In genomic region chr1:14686172-14686571, GRCm38 (mm10) we compare ENCODE assay signal across 14 mouse cellular contexts.
A peak's percentile ranks its signal among the peaks of the same experiment; 100 is the strongest.
DNase-seq lines count a peak whose midpoint lies in the region; ATAC-seq and TF ChIP-seq lines count a peak whose summit lies in the region.
"Had no signal": no experiment of that assay in that cellular context is flagged by ENCODE, and none has a peak within 500 bp of the region (broad histone marks: within the 10 kb centered on the region; RNA-seq: fewer than 3 reads in every experiment).

No protein-coding gene starts in this region.

- no peaks in the 10 kb centered on the region for H3K36me3 ChIP-seq in kidney, embryonic 14.5 days (ENCODE audit: control insufficient read depth, insufficient read depth, low read length)
- H3K36me3 ChIP-seq in CH12.LX (replicated peaks in 1 of 2; ENCODE audit: control insufficient read depth in 1 of 2, insufficient read depth in 1 of 2, low read length in 1 of 2): no peaks in the 10 kb centered on the region
- H3K36me3 ChIP-seq: heart, embryonic 10.5 days; hindbrain, embryonic 12.5 days; midbrain, embryonic 10.5 days had no signal

- no peaks in the 10 kb centered on the region for H3K9me3 ChIP-seq in kidney, embryonic 14.5 days (ENCODE audit: control insufficient read depth, low read length)
- H3K9me3 ChIP-seq in CH12.LX (replicated peaks; ENCODE audit: low read length): no peaks in the 10 kb centered on the region
- H3K9me3 ChIP-seq: heart, embryonic 10.5 days; hindbrain, embryonic 12.5 days; midbrain, embryonic 10.5 days had no signal

- peak in 1 of 2 experiments; percentile 47; a peak in 2 of 4 replicates for TF ChIP-seq CTCF in CH12.LX (conservative IDR thresholded peaks at IDR 0.05 in 1 of 2, IDR thresholded peaks at IDR 0.05 in 1 of 2; ENCODE audit: low read depth in 2 of 2, low read length in 2 of 2)

- TF ChIP-seq EP300 in CH12.LX (IDR thresholded peaks at IDR 0.05; ENCODE audit: low read length): no peak

- peak; percentile 10 for DNase-seq in kidney, postnatal 10 days
- DNase-seq in CH12.LX (ENCODE audit: extremely low read depth) (peak; percentile 33), NIH3T3 (ENCODE audit: low read depth) (peak; percentile 44)
- no peak for DNase-seq in thymus, postnatal 0 days (ENCODE audit: low spot score)
- no peak for DNase-seq in cerebellum, adult 11-12 months
- DNase-seq: cerebellum, postnatal 25 days; kidney, adult 2 months; lung, adult 18-20 months had no signal

- peak; percentile 53 for TF ChIP-seq RAD21 in CH12.LX (IDR thresholded peaks at IDR 0.05; ENCODE audit: low read depth, low read length)

- no peak overlapping the region for H3K9ac ChIP-seq in kidney, embryonic 14.5 days (ENCODE audit: low read depth, low read length)
- no peak overlapping the region for H3K9ac ChIP-seq in CH12.LX (ENCODE audit: insufficient read depth, low read depth)
- H3K9ac ChIP-seq: hindbrain, embryonic 12.5 days had no signal

- dilution Hi-C loops in CH12.LX (cut with MboI; ENCODE audit: extremely low pct_ligation_motif_present, extremely low pct_unique_long_range_greater_than_20kb, low sequenced_read_pairs): no loop called here

- no peak for TF ChIP-seq POLR2A in CH12.LX (IDR thresholded peaks at IDR 0.05; ENCODE audit: low read depth, low read length)

- H3K79me2 ChIP-seq in CH12.LX (replicated peaks; ENCODE audit: control insufficient read depth, extremely low read depth, insufficient read depth, poor library complexity, severe bottlenecking): no peaks in the 10 kb centered on the region

- WGBS in kidney, embryonic 14.5 days: 29% methylated on average over 2 of the region's 2 CpGs

- no peak overlapping the region for H3K4me3 ChIP-seq in kidney, embryonic 14.5 days (ENCODE audit: low read length)
- no peak overlapping the region for H3K4me3 ChIP-seq in CH12.LX (replicated peaks in 1 of 3; ENCODE audit: low read depth in 2 of 3, low read length in 2 of 3, poor library complexity in 1 of 3)
- H3K4me3 ChIP-seq: erythroblast, embryonic 14.5 days; heart, embryonic 10.5 days; hindbrain, embryonic 12.5 days; midbrain, embryonic 10.5 days had no signal

- no peaks in the 10 kb centered on the region for H3K4me1 ChIP-seq in kidney, embryonic 14.5 days (ENCODE audit: control insufficient read depth, insufficient read depth, low read length)
- peaks cover 0 to 19% of the 10 kb centered on the region in 2 experiments; a peak in 2 of 4 replicates for H3K4me1 ChIP-seq in CH12.LX (ENCODE audit: control insufficient read depth in 1 of 2, insufficient read depth in 2 of 2)
- H3K4me1 ChIP-seq: heart, embryonic 10.5 days; hindbrain, embryonic 12.5 days; midbrain, embryonic 10.5 days had no signal

- no peak overlapping the region for H3K4me2 ChIP-seq in kidney, embryonic 14.5 days (replicated peaks; ENCODE audit: low read depth, low read length)
- H3K4me2 ChIP-seq in CH12.LX (ENCODE audit: insufficient read depth, low read depth, poor library complexity, severe bottlenecking): no peak overlapping the region
- H3K4me2 ChIP-seq: hindbrain, embryonic 12.5 days had no signal

- no peaks in the 10 kb centered on the region for H3K27me3 ChIP-seq in kidney, embryonic 14.5 days (ENCODE audit: control insufficient read depth, insufficient read depth, low read length)
- no peaks in the 10 kb centered on the region for H3K27me3 ChIP-seq in CH12.LX (replicated peaks)
- H3K27me3 ChIP-seq: hindbrain, embryonic 12.5 days had no signal

- in situ Hi-C loops in CH12.LX (cut with MboI; ENCODE audit: low pct_ligation_motif_present, low pct_unique_long_range_greater_than_20kb, low sequenced_read_pairs): no loop called here

- H3K27ac ChIP-seq in kidney, embryonic 14.5 days (ENCODE audit: low read depth, low read length): no peak overlapping the region
- H3K27ac ChIP-seq in CH12.LX (ENCODE audit: insufficient read depth, low read depth): no peak overlapping the region
- H3K27ac ChIP-seq: heart, embryonic 10.5 days; hindbrain, embryonic 12.5 days; midbrain, embryonic 10.5 days had no signal

- no peak for ATAC-seq in kidney, embryonic 14.5 days (ENCODE audit: low FRiP score, low TSS enrichment)
- ATAC-seq in hematopoietic stem cell, adult 5-6 weeks (replicated peaks in 1 of 2; ENCODE audit: insufficient read depth in 1 of 2, low FRiP score in 2 of 2, low TSS enrichment in 1 of 2, low read depth in 1 of 2, poor library complexity in 2 of 2, severe bottlenecking in 2 of 2): peak; percentile 45 to 56; a peak in 2 of 4 replicates

TF ChIP-seq in CH12.LX, 34 proteins besides CTCF, POLR2A, EP300 and RAD21:
- TF ChIP-seq SMC3 (IDR thresholded peaks at IDR 0.05; ENCODE audit: low read depth, low read length): peak; percentile 27
- no peak for TF ChIP-seq USF2 (conservative IDR thresholded peaks at IDR 0.05; ENCODE audit: low read depth, low read length)

Comparison
In these comparisons a context has a peak if more than half of its experiments do, and no peak if none do; other contexts are left out.
1. DNase-seq: peak in kidney, postnatal 10 days (single experiment), CH12.LX (single experiment) and NIH3T3 (single experiment); none in thymus, postnatal 0 days (single experiment) and cerebellum, adult 11-12 months (single experiment).